Mouse (Mus musculus): ENCODE measurements at regions not wholly inside any gene's neighbourhood (a gene's known extent, or its start where the extent isn't known, plus 50 kb on each side); places are given as distances from the start of the nearest gene placed in this dataset.

GRCm38 (mm10) chr10:8584389-8584908 is 65.8 kb upstream of the Ust start:
- Histone ChIP-seq H3K4me1 (no peaks in the 10 kb centered on the region), H3K27me3 (replicated peaks) (no peaks in the 10 kb centered on the region), H3K9ac (no peak overlapping the region), H3K27ac (no peak overlapping the region), H3K4me2 (no peak overlapping the region), H3K36me3 (replicated peaks) (no peaks in the 10 kb centered on the region), H3K4me3 (no peak overlapping the region), H3K9me3 (no peaks in the 10 kb centered on the region)
- ATAC-seq (replicated peaks) = peak; percentile 52; the same call in 1 of the 2 replicates
- WGBS = 65% methylated on average over 3 of the region's 3 CpGs

GRCm38 (mm10) chr10:8583552-8584388 is 65.1 kb upstream of the Ust start:
- peak; percentile 52 for ATAC-seq (replicated peaks)
- H3K4me2 ChIP-seq = no peak overlapping the region
- H3K9ac ChIP-seq = no peak overlapping the region
- WGBS = 64% methylated on average over 7 of the region's 7 CpGs
- no peak overlapping the region for H3K27ac ChIP-seq
- no peaks in the 10 kb centered on the region for H3K4me1 ChIP-seq
- H3K27me3 ChIP-seq (replicated peaks) = no peaks in the 10 kb centered on the region
- no peaks in the 10 kb centered on the region for H3K36me3 ChIP-seq (replicated peaks)
- H3K4me3 ChIP-seq = no peak overlapping the region
- no peaks in the 10 kb centered on the region for H3K9me3 ChIP-seq

GRCm38 (mm10) chr10:8580298-8580697 is 61.7 kb upstream of the Ust start:
- no peak overlapping the region for H3K9ac ChIP-seq
- H3K27me3 ChIP-seq (replicated peaks) = no peaks in the 10 kb centered on the region
- 98% methylated on average over 2 of the region's 2 CpGs for WGBS
- no peak overlapping the region for H3K4me3 ChIP-seq
- no peak overlapping the region for H3K27ac ChIP-seq
- no peaks in the 10 kb centered on the region for H3K9me3 ChIP-seq
- no peaks in the 10 kb centered on the region for H3K4me1 ChIP-seq
- no peaks in the 10 kb centered on the region for H3K36me3 ChIP-seq (replicated peaks)
- no peak overlapping the region for H3K4me2 ChIP-seq
- ATAC-seq (replicated peaks) = no peak

- Histone ChIP-seq H3K4me1 (no peaks in the 10 kb centered on the region), H3K27ac (no peak overlapping the region), H3K36me3 (replicated peaks) (no peaks in the 10 kb centered on the region), H3K4me3 (no peak overlapping the region), H3K9me3 (no peaks in the 10 kb centered on the region), H3K9ac (no peak overlapping the region), H3K4me2 (no peak overlapping the region), H3K27me3 (replicated peaks) (no peaks in the 10 kb centered on the region)
- 82% methylated on average over 6 of the region's 6 CpGs for WGBS
- ATAC-seq (replicated peaks) = no peak
These were observed 59.2 kb upstream of the Ust start for GRCm38 (mm10) chr10:8577642-8578356.

All from midbrain, embryonic 15.5 days (tissue).